Mouse (Mus musculus): ENCODE measurements around the gene Rbms3. TPM values are rescaled to one million over a fixed set of nuclear protein-coding genes. Genes with fewer than 3 reads are reported as not detected.

The Rbms3 gene
- total and polyA plus RNA-seq, 2 experiments: 2.4 to 4.0 TPM

DNA sequence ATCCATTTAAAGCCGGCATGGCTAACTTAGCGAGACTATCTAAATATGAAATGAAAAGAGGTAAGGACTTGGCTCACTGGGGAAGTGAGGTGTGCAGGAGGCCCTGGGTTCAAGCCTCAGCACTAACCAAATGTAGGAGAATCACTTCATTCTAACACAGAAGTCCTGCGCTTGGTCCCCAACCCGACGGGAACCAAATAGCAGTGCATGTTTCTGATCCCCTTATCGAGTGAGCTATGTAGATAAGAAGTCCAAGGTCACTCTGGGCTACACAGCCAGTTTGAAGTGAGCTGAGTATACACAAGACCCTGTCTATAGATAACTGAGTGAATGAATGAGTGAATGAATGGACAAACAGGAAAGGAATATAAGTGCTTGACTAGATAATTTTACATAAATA lies 508.1 kb downstream of the Rbms3 start:
- no peak overlapping the region for H3K4me3 ChIP-seq (ENCODE audit: insufficient read depth, low read depth, low read length)
- WGBS: 36% methylated on average over 6 of the region's 6 CpGs
- DNase-seq (ENCODE audit: extremely low read depth, low read depth, low spot score): no peak
- no peaks in the 10 kb centered on the region for H3K36me3 ChIP-seq (ENCODE audit: control insufficient read depth, insufficient read depth, low read length)
- no peak overlapping the region for H3K27ac ChIP-seq (replicated peaks; ENCODE audit: insufficient read depth, low read depth, low read length)
- no peaks in the 10 kb centered on the region for H3K79me2 ChIP-seq (ENCODE audit: control insufficient read depth, insufficient read depth, low read length)
- no peak overlapping the region for H3K9ac ChIP-seq (ENCODE audit: low read depth, low read length)
- H3K4me1 ChIP-seq (ENCODE audit: control insufficient read depth, insufficient read depth, low read length): no peaks in the 10 kb centered on the region
- TF ChIP-seq POLR2A (IDR thresholded peaks at IDR 0.05; ENCODE audit: extremely low read depth, insufficient read depth, low read length): no peak
- no peak for TF ChIP-seq CTCF (IDR thresholded peaks at IDR 0.05; ENCODE audit: low read depth, low read length)
- H3K27me3 ChIP-seq (ENCODE audit: control insufficient read depth, insufficient read depth, low read length): no peaks in the 10 kb centered on the region

- WGBS: 89% methylated on average over 10 of the region's 10 CpGs
- Histone ChIP-seq H3K79me2 (ENCODE audit: control insufficient read depth, insufficient read depth, low read length) (no peaks in the 10 kb centered on the region), H3K4me1 (ENCODE audit: control insufficient read depth, insufficient read depth, low read length) (peaks cover 7% of the 10 kb centered on the region; the same call in 1 of the 2 replicates), H3K4me3 (ENCODE audit: insufficient read depth, low read depth, low read length) (no peak overlapping the region), H3K9ac (ENCODE audit: low read depth, low read length) (no peak overlapping the region), H3K36me3 (ENCODE audit: control insufficient read depth, insufficient read depth, low read length) (no peaks in the 10 kb centered on the region), H3K27me3 (ENCODE audit: control insufficient read depth, insufficient read depth, low read length) (no peaks in the 10 kb centered on the region), H3K27ac (replicated peaks; ENCODE audit: insufficient read depth, low read depth, low read length) (no peak overlapping the region)
- TF ChIP-seq CTCF (IDR thresholded peaks at IDR 0.05; ENCODE audit: low read depth, low read length): no peak
- TF ChIP-seq POLR2A (IDR thresholded peaks at IDR 0.05; ENCODE audit: extremely low read depth, insufficient read depth, low read length): no peak
- no peak for DNase-seq (ENCODE audit: extremely low read depth, low read depth, low spot score)
Measured at GRCm38 (mm10) chr9:117117181-117117729, 512.5 kb downstream of the Rbms3 start.

- Histone ChIP-seq H3K9ac (ENCODE audit: low read depth, low read length) (no peak overlapping the region), H3K36me3 (ENCODE audit: control insufficient read depth, insufficient read depth, low read length) (no peaks in the 10 kb centered on the region), H3K27ac (replicated peaks; ENCODE audit: insufficient read depth, low read depth, low read length) (no peak overlapping the region), H3K79me2 (ENCODE audit: control insufficient read depth, insufficient read depth, low read length) (no peaks in the 10 kb centered on the region), H3K4me1 (ENCODE audit: control insufficient read depth, insufficient read depth, low read length) (peaks cover 7% of the 10 kb centered on the region; the same call in 1 of the 2 replicates), H3K4me3 (ENCODE audit: insufficient read depth, low read depth, low read length) (no peak overlapping the region), H3K27me3 (ENCODE audit: control insufficient read depth, insufficient read depth, low read length) (no peaks in the 10 kb centered on the region)
- 85% methylated on average over 2 of the region's 2 CpGs for WGBS
- DNase-seq (ENCODE audit: extremely low read depth, low read depth, low spot score): no peak
- TF ChIP-seq POLR2A (IDR thresholded peaks at IDR 0.05; ENCODE audit: extremely low read depth, insufficient read depth, low read length) (no peak), CTCF (IDR thresholded peaks at IDR 0.05; ENCODE audit: low read depth, low read length) (no peak)
Measured at GRCm38 (mm10) chr9:117115609-117116008, 514.1 kb downstream of the Rbms3 start.

GRCm38 (mm10) chr9:117113592-117113991 lies 516.1 kb downstream of the Rbms3 start:
- no peak for TF ChIP-seq CTCF (IDR thresholded peaks at IDR 0.05; ENCODE audit: low read depth, low read length)
- TF ChIP-seq POLR2A (IDR thresholded peaks at IDR 0.05; ENCODE audit: extremely low read depth, insufficient read depth, low read length): no peak
- no peak for DNase-seq (ENCODE audit: extremely low read depth, low read depth, low spot score)
- H3K27ac ChIP-seq (replicated peaks; ENCODE audit: insufficient read depth, low read depth, low read length): no peak overlapping the region

GRCm38 (mm10) chr9:117107926-117108325 lies 521.8 kb downstream of the Rbms3 start:
- Histone ChIP-seq H3K27ac (replicated peaks; ENCODE audit: insufficient read depth, low read depth, low read length) (no peak overlapping the region), H3K4me1 (ENCODE audit: control insufficient read depth, insufficient read depth, low read length) (no peaks in the 10 kb centered on the region), H3K9ac (ENCODE audit: low read depth, low read length) (no peak overlapping the region), H3K4me3 (ENCODE audit: insufficient read depth, low read depth, low read length) (no peak overlapping the region), H3K27me3 (ENCODE audit: control insufficient read depth, insufficient read depth, low read length) (no peaks in the 10 kb centered on the region), H3K36me3 (ENCODE audit: control insufficient read depth, insufficient read depth, low read length) (no peaks in the 10 kb centered on the region), H3K79me2 (ENCODE audit: control insufficient read depth, insufficient read depth, low read length) (no peaks in the 10 kb centered on the region)
- DNase-seq (ENCODE audit: extremely low read depth, low read depth, low spot score): no peak
- WGBS: 95% methylated on average over 4 of the region's 4 CpGs
- TF ChIP-seq CTCF (IDR thresholded peaks at IDR 0.05; ENCODE audit: low read depth, low read length) (no peak), POLR2A (IDR thresholded peaks at IDR 0.05; ENCODE audit: extremely low read depth, insufficient read depth, low read length) (no peak)

More at GRCm38 (mm10) chr9:117113592-117113991, 516.1 kb downstream of the Rbms3 start:
- no peaks in the 10 kb centered on the region for H3K79me2 ChIP-seq (ENCODE audit: control insufficient read depth, insufficient read depth, low read length)
- H3K27me3 ChIP-seq (ENCODE audit: control insufficient read depth, insufficient read depth, low read length): no peaks in the 10 kb centered on the region
- 41% methylated on average over 2 of the region's 2 CpGs for WGBS
- H3K4me1 ChIP-seq (ENCODE audit: control insufficient read depth, insufficient read depth, low read length): peaks cover 7% of the 10 kb centered on the region; the same call in 1 of the 2 replicates
- H3K36me3 ChIP-seq (ENCODE audit: control insufficient read depth, insufficient read depth, low read length): no peaks in the 10 kb centered on the region
- no peak overlapping the region for H3K9ac ChIP-seq (ENCODE audit: low read depth, low read length)
- H3K4me3 ChIP-seq (ENCODE audit: insufficient read depth, low read depth, low read length): no peak overlapping the region

DNA sequence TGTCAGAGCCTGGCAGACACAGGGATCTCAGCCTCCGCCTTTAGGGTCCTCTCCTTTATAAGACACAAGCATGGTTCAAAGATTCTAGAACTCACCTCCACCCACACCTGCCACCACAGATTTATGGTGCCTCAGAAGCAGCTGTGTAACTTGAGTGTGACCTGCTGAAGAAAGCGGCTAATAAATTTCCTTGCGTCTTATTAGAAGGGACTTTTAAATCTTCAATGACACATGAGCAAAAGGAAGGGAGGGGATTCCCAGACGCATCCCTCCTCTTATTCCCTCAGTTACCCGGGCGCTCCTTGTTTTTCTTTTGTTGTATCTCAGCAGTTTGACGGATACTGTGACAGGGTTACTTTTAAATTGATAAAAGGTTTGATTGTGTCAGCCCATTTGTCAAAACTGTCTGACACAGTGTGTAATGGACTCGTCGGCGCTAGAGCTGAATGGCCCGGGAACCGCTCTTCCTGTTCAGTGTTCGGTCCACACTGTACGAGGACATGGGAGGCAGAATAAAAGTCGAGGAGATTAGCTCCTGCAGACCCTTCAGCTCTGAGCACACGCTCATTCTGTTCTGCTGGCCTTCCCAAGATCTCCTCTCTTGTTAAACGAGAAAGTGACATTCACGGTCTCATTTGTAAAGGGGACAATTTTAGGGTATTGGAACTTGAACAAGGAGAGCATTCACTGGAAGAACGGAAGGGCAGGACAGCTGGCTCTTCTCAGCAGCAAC lies 527.3 kb downstream of the Rbms3 start:
- Histone ChIP-seq H3K9ac (ENCODE audit: low read depth, low read length) (no peak overlapping the region), H3K79me2 (ENCODE audit: control insufficient read depth, insufficient read depth, low read length) (no peaks in the 10 kb centered on the region), H3K4me3 (ENCODE audit: insufficient read depth, low read depth, low read length) (no peak overlapping the region), H3K27ac (replicated peaks; ENCODE audit: insufficient read depth, low read depth, low read length) (no peak overlapping the region), H3K4me1 (ENCODE audit: control insufficient read depth, insufficient read depth, low read length) (no peaks in the 10 kb centered on the region), H3K36me3 (ENCODE audit: control insufficient read depth, insufficient read depth, low read length) (no peaks in the 10 kb centered on the region), H3K27me3 (ENCODE audit: control insufficient read depth, insufficient read depth, low read length) (no peaks in the 10 kb centered on the region)
- TF ChIP-seq CTCF (IDR thresholded peaks at IDR 0.05; ENCODE audit: low read depth, low read length): no peak
- TF ChIP-seq POLR2A (IDR thresholded peaks at IDR 0.05; ENCODE audit: extremely low read depth, insufficient read depth, low read length): no peak
- DNase-seq (ENCODE audit: extremely low read depth, low read depth, low spot score): no peak
- 88% methylated on average over 19 of the region's 19 CpGs for WGBS

Data from liver, adult 2 months (tissue).